Mouse (Mus musculus) ES-Bruce4 (cell line): ENCODE results near the gene Synrg. TPM values are rescaled to one million over a fixed set of nuclear protein-coding genes. Genes with fewer than 3 reads are reported as not detected.

Experiments used
- H3K27ac ChIP-seq: 2 replicates; pipeline ENCODE4 v1.5.1; 2012; ENCODE audit warnings: low read length, inconsistent platforms; ENCODE audit not compliant: insufficient read depth
- H3K27me3 ChIP-seq: 2 replicates; pipeline ENCODE4 v1.6.1; 2012; ENCODE audit warnings: mild to moderate bottlenecking, low read length, inconsistent platforms; ENCODE audit not compliant: control insufficient read depth, poor library complexity, insufficient read depth, severe bottlenecking
- H3K36me3 ChIP-seq: 2 replicates; pipeline ENCODE4 v1.6.1; 2012; ENCODE audit warnings: inconsistent platforms, mild to moderate bottlenecking, low read length, moderate library complexity; ENCODE audit not compliant: control insufficient read depth, poor library complexity, insufficient read depth, severe bottlenecking
- H3K4me1 ChIP-seq: one replicate; pipeline ENCODE4 v1.8.1; 2011; ENCODE audit warnings: low read length; ENCODE audit not compliant: control insufficient read depth, insufficient read depth
- H3K4me3 ChIP-seq: 2 replicates; pipeline ENCODE4 v1.5.1; 2011; ENCODE audit warnings: low read depth, mild to moderate bottlenecking, low read length
- H3K9ac ChIP-seq: 2 replicates; pipeline ENCODE4 v1.6.1; 2012; ENCODE audit warnings: low read depth, mild to moderate bottlenecking, inconsistent platforms; ENCODE audit not compliant: poor library complexity, severe bottlenecking
- H3K9me3 ChIP-seq: replicated peaks from 2 replicates; pipeline ENCODE4 v1.6.1; 2012; ENCODE audit warnings: mild to moderate bottlenecking, low read length, inconsistent platforms; ENCODE audit not compliant: control insufficient read depth, poor library complexity, insufficient read depth, severe bottlenecking
- CTCF ChIP-seq: IDR thresholded peaks from one replicate; pipeline ENCODE4 v1.8.1; 2011; ENCODE audit warnings: low read depth, low read length
- EP300 ChIP-seq: IDR thresholded peaks from 2 replicates; pipeline ENCODE4 v1.6.1; 2011; ENCODE audit warnings: low read depth, low read length; ENCODE audit not compliant: insufficient read depth
- POLR2A ChIP-seq: IDR thresholded peaks from one replicate; pipeline ENCODE4 v1.8.1; 2011; ENCODE audit warnings: low read length; ENCODE audit not compliant: insufficient read depth
- polyA plus RNA-seq: library from polyadenylated mRNA; stranded (reverse); fragments of >200 nt; gene quantifications from 2 replicates; pipeline ENCODE4 v1.2.4, GENCODE M21; 2011; ENCODE audit warnings: low read depth; ENCODE audit not compliant: missing spikeins, insufficient read depth, insufficient read length

The Synrg gene
- polyA plus RNA-seq, 1 experiment = 16.4 TPM

DNA sequence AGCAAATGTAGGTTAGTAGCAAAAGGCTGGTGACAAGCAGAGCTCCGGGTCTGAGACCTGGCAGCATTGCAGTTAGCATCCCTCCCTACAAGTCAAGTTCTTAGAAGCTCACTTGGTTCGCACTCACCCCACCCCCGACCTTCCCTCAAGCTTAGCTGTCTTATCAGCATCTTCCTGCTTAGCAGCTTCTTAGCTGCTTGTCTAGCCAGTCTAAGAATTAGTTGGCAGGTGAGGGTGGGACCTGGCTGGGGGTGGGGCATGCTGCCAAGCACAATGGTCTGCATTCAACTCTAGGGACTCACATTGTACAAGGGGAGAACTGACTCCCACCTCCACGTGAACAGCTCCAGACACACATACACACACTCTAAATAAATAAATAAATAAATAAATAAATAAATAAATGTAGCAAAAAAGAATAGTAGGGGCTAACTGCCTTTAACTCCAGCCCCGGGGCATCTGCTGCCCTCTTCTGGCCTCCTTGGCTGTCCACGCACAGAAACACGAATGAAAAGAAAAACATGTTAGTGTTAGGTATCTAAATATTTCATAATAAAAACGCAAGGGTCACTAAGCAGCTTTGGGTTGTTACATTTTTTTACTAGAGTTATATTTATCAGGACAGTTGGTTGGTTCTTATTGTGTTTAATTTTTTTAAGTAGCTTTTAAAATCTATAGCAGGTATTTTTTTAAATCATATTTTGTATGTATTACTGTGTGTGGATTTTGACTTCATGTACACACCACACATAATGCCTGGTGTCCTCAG, 3.4 kb downstream of the Synrg start:
- no peak overlapping the region for H3K9ac ChIP-seq
- H3K4me3 ChIP-seq = no peak overlapping the region
- H3K27me3 ChIP-seq = no peaks in the 10 kb centered on the region
- no peaks in the 10 kb centered on the region for H3K9me3 ChIP-seq
- no peak overlapping the region for H3K27ac ChIP-seq
- TF ChIP-seq EP300 (no peak), CTCF (peak; percentile 15)
- H3K36me3 ChIP-seq = peaks cover 4% of the 10 kb centered on the region
- peaks cover 2% of the 10 kb centered on the region for H3K4me1 ChIP-seq

DNA sequence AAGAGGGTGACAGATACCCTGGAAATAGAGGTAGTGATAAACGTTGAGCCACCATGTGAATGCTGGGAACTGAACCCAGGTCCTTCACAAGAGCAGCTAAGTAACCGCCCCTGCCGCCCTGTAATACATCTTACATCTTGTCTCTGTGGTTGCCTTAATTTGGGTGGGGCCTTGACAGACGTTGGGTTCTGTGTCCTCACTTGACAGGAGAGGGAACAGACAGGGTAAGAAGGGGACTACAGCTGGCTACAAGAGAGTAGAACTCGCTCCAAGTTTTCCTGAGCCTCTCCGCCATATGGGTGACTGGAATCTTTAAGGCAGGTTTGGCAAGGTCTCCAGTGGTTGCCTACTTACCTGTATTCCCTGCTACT, 4.0 kb downstream of the Synrg start:
- H3K36me3 ChIP-seq = no peaks in the 10 kb centered on the region
- no peaks in the 10 kb centered on the region for H3K27me3 ChIP-seq
- peaks cover 2% of the 10 kb centered on the region for H3K4me1 ChIP-seq
- TF ChIP-seq CTCF = no peak
- H3K4me3 ChIP-seq = no peak overlapping the region
- H3K9me3 ChIP-seq = no peaks in the 10 kb centered on the region
- H3K27ac ChIP-seq = no peak overlapping the region
- no peak overlapping the region for H3K9ac ChIP-seq

DNA sequence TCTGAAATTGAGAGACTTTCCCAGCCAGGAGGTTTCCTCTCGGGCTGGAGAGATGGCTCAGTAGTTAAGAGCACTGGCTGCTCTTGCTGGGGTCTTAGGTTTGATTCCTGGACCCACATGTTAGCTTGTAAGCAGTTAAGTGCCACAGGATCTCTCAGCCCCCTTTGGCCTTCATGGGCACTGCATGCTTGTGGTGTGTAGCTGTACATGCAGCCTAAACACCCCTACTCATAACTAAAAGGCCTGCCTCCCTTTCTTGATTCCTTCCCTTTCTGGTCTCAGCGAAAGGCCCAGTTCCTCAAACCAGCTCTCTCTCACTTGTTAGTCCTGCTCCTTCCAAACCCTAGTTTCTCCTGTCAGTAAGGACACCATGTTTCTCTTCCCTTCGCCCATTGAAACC, 4.8 kb downstream of the Synrg start:
- no peak overlapping the region for H3K27ac ChIP-seq
- peaks cover 4% of the 10 kb centered on the region for H3K4me1 ChIP-seq
- H3K9ac ChIP-seq = no peak overlapping the region
- TF ChIP-seq CTCF = no peak
- no peak for TF ChIP-seq EP300
- no peak for TF ChIP-seq POLR2A
- no peak overlapping the region for H3K4me3 ChIP-seq
- H3K27me3 ChIP-seq = no peaks in the 10 kb centered on the region
- H3K9me3 ChIP-seq = no peaks in the 10 kb centered on the region
- H3K36me3 ChIP-seq = no peaks in the 10 kb centered on the region

DNA sequence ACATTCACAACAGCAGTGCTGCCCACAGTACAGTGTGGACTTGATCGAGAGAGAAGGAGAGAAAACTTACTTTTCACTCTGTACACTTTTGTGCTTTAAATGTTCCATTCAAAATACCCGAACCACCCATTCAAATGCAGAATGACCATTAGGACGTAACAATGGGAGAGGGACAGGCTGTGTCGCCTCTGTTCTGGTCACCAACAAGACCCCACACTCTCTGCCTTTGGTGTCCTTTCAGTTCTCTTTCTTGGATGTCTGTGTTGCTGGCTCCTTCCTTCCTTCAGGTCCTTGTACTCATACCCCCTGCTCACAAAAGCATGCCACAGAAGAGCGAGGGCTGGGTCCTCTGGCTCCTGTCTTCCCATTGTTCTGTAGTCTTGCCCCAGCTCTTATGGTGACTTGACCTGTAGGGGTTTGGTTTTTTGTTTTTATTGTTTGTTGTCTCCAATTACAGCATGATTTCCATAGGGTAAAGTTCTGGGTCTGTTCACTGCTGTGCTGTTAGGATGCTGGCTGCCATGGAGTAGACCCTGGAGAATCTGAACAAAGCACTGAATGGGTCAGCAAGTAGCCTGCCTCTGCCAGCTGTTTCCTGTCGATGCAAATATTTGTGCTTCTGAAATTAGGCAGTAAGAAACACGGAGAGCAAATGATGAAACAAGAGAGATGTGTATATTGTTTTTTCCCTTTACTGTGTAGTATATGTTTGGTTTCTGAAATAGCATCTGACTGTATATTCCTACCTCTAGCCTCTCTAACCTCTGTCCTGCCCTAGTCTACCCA, 10.5 kb downstream of the Synrg start:
- no peak overlapping the region for H3K4me3 ChIP-seq
- H3K36me3 ChIP-seq = peaks cover 2% of the 10 kb centered on the region
- peaks cover 2% of the 10 kb centered on the region for H3K4me1 ChIP-seq
- H3K27ac ChIP-seq = peak overlapping the region; percentile 79
- H3K9ac ChIP-seq = no peak overlapping the region
- H3K27me3 ChIP-seq = no peaks in the 10 kb centered on the region
- TF ChIP-seq EP300 = peak; percentile 75
- TF ChIP-seq POLR2A = no peak
- H3K9me3 ChIP-seq = no peaks in the 10 kb centered on the region

DNA sequence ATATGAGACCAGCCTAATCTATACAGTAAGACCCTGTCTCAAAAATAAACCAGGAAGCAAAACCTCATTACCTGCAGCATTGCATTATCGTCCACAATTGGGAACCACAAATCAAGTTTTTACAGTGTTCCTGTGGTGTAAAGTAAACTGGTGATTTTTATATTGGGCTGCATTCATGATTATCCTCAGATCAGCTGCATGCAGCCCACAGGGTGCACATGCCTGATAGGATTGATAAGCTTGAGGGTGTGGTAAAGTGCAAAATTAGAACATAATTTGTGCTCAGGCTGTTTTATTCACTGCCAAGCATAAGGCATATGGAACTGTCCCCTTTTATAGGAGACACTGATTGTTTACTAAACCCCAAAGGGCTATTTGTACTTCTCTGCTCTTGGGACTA, 11.3 kb downstream of the Synrg start:
- peaks cover 3% of the 10 kb centered on the region for H3K36me3 ChIP-seq
- no peaks in the 10 kb centered on the region for H3K9me3 ChIP-seq
- no peak overlapping the region for H3K4me3 ChIP-seq
- H3K9ac ChIP-seq = no peak overlapping the region
- no peaks in the 10 kb centered on the region for H3K27me3 ChIP-seq
- no peak overlapping the region for H3K27ac ChIP-seq
- TF ChIP-seq CTCF (no peak), POLR2A (no peak), EP300 (no peak)
- H3K4me1 ChIP-seq = peaks cover 2% of the 10 kb centered on the region

DNA sequence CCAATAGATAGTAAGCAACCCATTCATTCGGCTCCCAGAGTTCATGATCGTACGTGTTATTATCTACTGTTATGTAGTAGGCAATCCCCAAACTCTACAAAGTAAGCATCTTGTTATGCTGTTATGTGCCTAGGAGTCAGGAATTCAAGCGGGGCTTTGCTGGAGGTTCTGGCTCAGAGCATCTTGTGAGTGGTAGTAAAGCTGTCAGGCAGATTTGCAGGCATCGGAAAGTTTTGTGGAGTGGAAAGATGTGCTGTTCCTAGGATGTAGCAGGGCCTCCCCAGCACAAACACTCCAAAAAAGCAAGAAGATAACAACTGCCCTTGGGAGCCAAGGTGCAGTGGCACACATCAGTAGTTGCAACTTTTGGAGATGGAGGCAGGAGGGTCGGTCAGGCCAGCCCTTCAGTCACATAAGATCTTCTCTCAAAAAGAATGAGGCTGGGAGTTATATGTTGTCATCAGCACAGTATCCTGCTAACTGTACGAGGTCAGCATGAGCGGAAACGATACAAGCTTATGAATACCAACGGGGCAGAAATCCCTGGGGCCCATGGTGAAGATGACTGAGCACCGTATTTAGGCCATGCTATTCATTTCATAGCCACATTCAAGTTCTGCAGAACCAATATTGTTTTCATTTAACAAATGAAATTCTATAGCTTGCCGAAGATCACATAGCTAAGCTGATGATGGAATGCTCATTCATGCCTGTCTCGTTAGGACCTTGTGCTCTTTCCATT, 12.2 kb downstream of the Synrg start:
- Histone ChIP-seq H3K9me3 (no peaks in the 10 kb centered on the region), H3K36me3 (peaks cover 3% of the 10 kb centered on the region), H3K9ac (no peak overlapping the region), H3K27me3 (no peaks in the 10 kb centered on the region), H3K4me3 (no peak overlapping the region), H3K27ac (no peak overlapping the region), H3K4me1 (peaks cover 2% of the 10 kb centered on the region)
- TF ChIP-seq POLR2A = no peak
- TF ChIP-seq EP300 = no peak
- no peak for TF ChIP-seq CTCF
